ENCODE assay signal across 8 mouse cellular contexts in genomic region chr2:156439666-156440462, GRCm38 (mm10). TPM values are rescaled to one million over a fixed set of nuclear protein-coding genes. Genes with fewer than 3 reads are reported as not detected.
DNase-seq lines count a peak whose midpoint lies in the region; ATAC-seq and TF ChIP-seq lines count a peak whose summit lies in the region.

No protein-coding gene starts in this region.

- no peaks in the 10 kb centered on the region for H3K79me2 ChIP-seq in liver, adult 2 months (ENCODE audit: control insufficient read depth, insufficient read depth, low read length)

- peak; percentile 50 for DNase-seq in adrenal gland, postnatal 14 days
- no peak for DNase-seq in adrenal gland, postnatal 4 days (ENCODE audit: low spot score in 2 of 2)
- peak; percentile 98 for DNase-seq in liver, adult 2 months (ENCODE audit: extremely low read depth, low read depth, low spot score)
- DNase-seq in thymus, postnatal 36 days, result no peak

- TF ChIP-seq POLR2A in liver, adult 2 months (IDR thresholded peaks at IDR 0.05; ENCODE audit: extremely low read depth, insufficient read depth, low read length), result no peak

- H3K4me3 ChIP-seq in hindbrain, embryonic 16.5 days (ENCODE audit: low read length), result no peak overlapping the region
- no peak overlapping the region; the same call in 1 of the 2 replicates for H3K4me3 ChIP-seq in liver, adult 2 months (ENCODE audit: insufficient read depth, low read depth, low read length)

- no peaks in the 10 kb centered on the region for H3K27me3 ChIP-seq in hindbrain, embryonic 16.5 days (replicated peaks; ENCODE audit: control insufficient read depth, insufficient read depth, low read length)
- no peaks in the 10 kb centered on the region for H3K27me3 ChIP-seq in liver, adult 2 months (ENCODE audit: control insufficient read depth, insufficient read depth, low read length)

- ATAC-seq in common myeloid progenitor, adult 5-6 weeks (replicated peaks; ENCODE audit: low read depth, poor library complexity, severe bottlenecking), result peak; percentile 64
- peak; percentile 56 for ATAC-seq in hindbrain, embryonic 16.5 days
- no peak for ATAC-seq in erythroblast, adult 5-6 weeks (replicated peaks; ENCODE audit: low FRiP score, poor library complexity, severe bottlenecking)
- ATAC-seq in CD4-positive, CD25-positive, alpha-beta regulatory T cell, adult 4 months, result no peak

- no peak overlapping the region for H3K27ac ChIP-seq in hindbrain, embryonic 16.5 days (ENCODE audit: low read depth, low read length)
- H3K27ac ChIP-seq in liver, adult 2 months (replicated peaks; ENCODE audit: insufficient read depth, low read depth, low read length), result peak overlapping the region; percentile 84

- no peaks in the 10 kb centered on the region for H3K9me3 ChIP-seq in hindbrain, embryonic 16.5 days (ENCODE audit: control insufficient read depth, low read length)

- WGBS in hindbrain, embryonic 16.5 days, result 48% methylated on average over 11 of the region's 11 CpGs
- 5% methylated on average over 11 of the region's 11 CpGs for WGBS in liver, adult 2 months

- no peak overlapping the region for H3K9ac ChIP-seq in hindbrain, embryonic 16.5 days (ENCODE audit: low read depth, low read length)
- H3K9ac ChIP-seq in liver, adult 2 months (ENCODE audit: low read depth, low read length), result peak overlapping the region; percentile 35

- H3K4me2 ChIP-seq in hindbrain, embryonic 16.5 days (ENCODE audit: low read length), result no peak overlapping the region

- H3K36me3 ChIP-seq in hindbrain, embryonic 16.5 days (ENCODE audit: control insufficient read depth, insufficient read depth, low read length), result peaks cover 2% of the 10 kb centered on the region
- no peaks in the 10 kb centered on the region for H3K36me3 ChIP-seq in liver, adult 2 months (ENCODE audit: control insufficient read depth, insufficient read depth, low read length)

- no peaks in the 10 kb centered on the region; the same call in 1 of the 2 replicates for H3K4me1 ChIP-seq in hindbrain, embryonic 16.5 days (ENCODE audit: control insufficient read depth, insufficient read depth, low read depth, low read length)
- H3K4me1 ChIP-seq in liver, adult 2 months (ENCODE audit: control insufficient read depth, insufficient read depth, low read length), result peaks cover 6% of the 10 kb centered on the region

- no peak for TF ChIP-seq CTCF in liver, adult 2 months (IDR thresholded peaks at IDR 0.05; ENCODE audit: low read depth, low read length)

RNA-seq across cellular contexts. Expression of gene Epb41l1, which starts 19.2 kb away (rescaled TPM):
- total RNA-seq in adrenal gland, postnatal 14 days (2021), result 47.4 and 56.8 TPM in 2 replicates
- 10 to 100 TPM; 54.3 to 56.1 TPM for total RNA-seq in adrenal gland, postnatal 4 days (2021)
- 0.34 and 1.3 TPM in 2 replicates for total RNA-seq in common myeloid progenitor, adult 5-6 weeks (2017)
- polyA plus RNA-seq in hindbrain, embryonic 16.5 days (2015; fragmentation: Nextera tagmentation; extraction: Ambion mirVana), result 15.7 and 17.0 TPM in 2 replicates
- 1.2 and 1.3 TPM in 2 replicates for total RNA-seq in liver, adult 2 months (2014; rRNA removed)
- 0.72 and 1.1 TPM in 2 replicates for polyA plus RNA-seq in liver, adult 2 months (2012; rRNA removed)
- under 0.01 and 2.5 TPM in 2 replicates for total RNA-seq in erythroblast, adult 5-6 weeks (2015; ENCODE audit: low replicate concordance)
- 0.34 and 0.84 TPM in 2 replicates for total RNA-seq in erythroblast, adult 5-6 weeks (2017; ENCODE audit: low replicate concordance)
- polyA plus RNA-seq in CD4-positive, CD25-positive, alpha-beta regulatory T cell, adult 4 months (2017; shearing (Covaris generic)), result under 1 TPM in 1 of 2 experiments, not detected in 1; 0.24 TPM

Comparison
In these comparisons a context has a peak if more than half of its experiments do, and no peak if none do; other contexts are left out.
1. DNase-seq: peak in adrenal gland, postnatal 14 days (single experiment) and liver, adult 2 months (single experiment); none in adrenal gland, postnatal 4 days (0 of 2) and thymus, postnatal 36 days (0 of 2).
2. ATAC-seq: peak in common myeloid progenitor, adult 5-6 weeks (single experiment) and hindbrain, embryonic 16.5 days (single experiment); none in erythroblast, adult 5-6 weeks (single experiment) and CD4-positive, CD25-positive, alpha-beta regulatory T cell, adult 4 months (single experiment).
3. RNA of gene Epb41l1, which starts 19.2 kb away (total RNA-seq): 54.3 to 56.1 TPM in adrenal gland, postnatal 4 days and 47.4 to 56.8 TPM in adrenal gland, postnatal 14 days; 0.34 to 1.3 TPM in common myeloid progenitor, adult 5-6 weeks, 1.2 to 1.3 TPM in liver, adult 2 months and under 0.01 to 2.5 TPM in erythroblast, adult 5-6 weeks; every median in the first group is over 10 times any median in the second.